Mouse (Mus musculus) stomach, postnatal 0 days (tissue): Measurements from ENCODE around the gene Slc44a1. TPM values are rescaled to one million over a fixed set of nuclear protein-coding genes. Genes with fewer than 3 reads are reported as not detected.
A peak's percentile ranks its signal among the peaks of the same experiment; 100 is the strongest.

Source experiments
- ATAC-seq: fragments of 200-750 bp; cut with Nextera tagmentation; 2 replicates; pipeline ENCODE4 v1.8.0; 2017; ENCODE audit not compliant: low FRiP score, low TSS enrichment
- DNase-seq: peaks from one replicate; pipeline ENCODE4 v3.0.0-alpha.2; 2016; ENCODE audit warnings: low spot score
- H3K27ac ChIP-seq: fragments of 300-500 bp; sonication (generic); replicated peaks from 2 replicates; pipeline ENCODE4 v1.5.1; 2014; ENCODE audit warnings: mild to moderate bottlenecking, control low read depth
- H3K27me3 ChIP-seq: fragments of 300-500 bp; sonication (generic); 2 replicates; pipeline ENCODE4 v1.6.1; 2014; ENCODE audit warnings: low read length; ENCODE audit not compliant: control insufficient read depth, insufficient read depth
- H3K36me3 ChIP-seq: fragments of 300-500 bp; sonication (generic); 2 replicates; pipeline ENCODE4 v1.6.1; 2014; ENCODE audit warnings: low read length, mixed read lengths; ENCODE audit not compliant: control insufficient read depth, insufficient read depth
- H3K4me1 ChIP-seq: fragments of 300-500 bp; sonication (generic); replicated peaks from 2 replicates; pipeline ENCODE4 v1.6.1; 2014; ENCODE audit warnings: antibody characterized with exemption; ENCODE audit not compliant: control insufficient read depth, insufficient read depth
- H3K4me2 ChIP-seq: fragments of 300-500 bp; sonication (generic); replicated peaks from 2 replicates; pipeline ENCODE4 v1.6.1; 2014; ENCODE audit warnings: low read depth, mild to moderate bottlenecking, control low read depth, moderate library complexity
- H3K4me3 ChIP-seq: fragments of 300-500 bp; sonication (generic); 2 replicates; pipeline ENCODE4 v1.5.1; 2014; ENCODE audit warnings: low read depth, low read length, control low read depth
- H3K9ac ChIP-seq: fragments of 300-500 bp; sonication (generic); 2 replicates; pipeline ENCODE4 v1.6.1; 2014; ENCODE audit warnings: mild to moderate bottlenecking, low read length, control low read depth, mixed read lengths
- H3K9me3 ChIP-seq: fragments of 300-500 bp; sonication (generic); 2 replicates; pipeline ENCODE4 v1.6.1; 2016; ENCODE audit warnings: low read length; ENCODE audit not compliant: control insufficient read depth
- CTCF ChIP-seq: IDR thresholded peaks from 2 replicates; pipeline ENCODE4 v1.5.1; 2016; ENCODE audit warnings: antibody characterized with exemption, low read depth, mild to moderate bottlenecking, moderate library complexity
- EP300 ChIP-seq: optimal IDR thresholded peaks from 2 replicates; pipeline ENCODE3; 2016; ENCODE audit warnings: antibody characterized with exemption
- WGBS: fragments of 180-500 bp; shearing (Covaris S2); extraction: QIAGEN DNeasy Blood & Tissue Kit; methylation state at CpG from one replicate; pipeline ENCODE4 v1.1.7; 2014; 5-methylcytosine and 5-hydroxymethylcytosine counted together
- polyA plus RNA-seq: library from polyadenylated mRNA; unstranded; fragments of >200 nt; fragmentation: Nextera tagmentation; extraction: Ambion mirVana; gene quantifications from 2 replicates; pipeline ENCODE4 v1.2.1, GENCODE M21; 2015

Gene Slc44a1
- polyA plus RNA-seq, 1 experiment from 2014 or later: 31.9 TPM

- Histone ChIP-seq H3K36me3 (no peaks in the 10 kb centered on the region), H3K4me2 (no peak overlapping the region), H3K9ac (no peak overlapping the region), H3K27me3 (no peaks in the 10 kb centered on the region), H3K9me3 (no peaks in the 10 kb centered on the region), H3K4me3 (no peak overlapping the region), H3K4me1 (no peaks in the 10 kb centered on the region; the same call in 1 of the 2 replicates), H3K27ac (peak overlapping the region; percentile 96)
- no peak for DNase-seq
- TF ChIP-seq EP300 (no peak), CTCF (no peak)
- 68% methylated on average over 2 of the region's 2 CpGs for WGBS
- no peak for ATAC-seq
Measured at GRCm38 (mm10) chr4:53438386-53438785, 1.8 kb upstream of the Slc44a1 start.

- Histone ChIP-seq H3K4me3 (no peak overlapping the region), H3K9ac (0 out of 2 replicates have a peak overlapping the region, but pooled peaks have one; percentile 88), H3K27ac (peak overlapping the region; percentile 96), H3K4me2 (peak overlapping the region; percentile 92), H3K4me1 (no peaks in the 10 kb centered on the region; the same call in 1 of the 2 replicates), H3K27me3 (no peaks in the 10 kb centered on the region), H3K9me3 (no peaks in the 10 kb centered on the region), H3K36me3 (no peaks in the 10 kb centered on the region)
- DNase-seq: no peak
- WGBS: 50% methylated on average over 7 of the region's 7 CpGs
- TF ChIP-seq EP300 (no peak), CTCF (no peak)
- ATAC-seq: no peak
Measured at GRCm38 (mm10) chr4:53438836-53439480, 1.3 kb upstream of the Slc44a1 start.

- Histone ChIP-seq H3K9me3 (no peaks in the 10 kb centered on the region), H3K27me3 (no peaks in the 10 kb centered on the region), H3K4me3 (peak overlapping the region; percentile 91), H3K4me2 (peak overlapping the region; percentile 92), H3K9ac (peak overlapping the region; percentile 88), H3K27ac (peak overlapping the region; percentile 96), H3K36me3 (no peaks in the 10 kb centered on the region), H3K4me1 (no peaks in the 10 kb centered on the region; the same call in 1 of the 2 replicates)
- no peak for DNase-seq
- TF ChIP-seq CTCF (no peak), EP300 (no peak)
- ATAC-seq: no peak
- WGBS: 9% methylated on average over 9 of the region's 9 CpGs
Measured at GRCm38 (mm10) chr4:53439636-53440009, 590 bp upstream of the Slc44a1 start.

GRCm38 (mm10) chr4:53440816-53441571 lies 781 bp downstream of the Slc44a1 start:
- peak overlapping the region; percentile 88 for H3K9ac ChIP-seq
- DNase-seq: peak; percentile 60
- no peak for TF ChIP-seq CTCF
- no peak for TF ChIP-seq EP300
- H3K27me3 ChIP-seq: no peaks in the 10 kb centered on the region
- H3K9me3 ChIP-seq: no peaks in the 10 kb centered on the region
- ATAC-seq: peak; percentile 45
- no peaks in the 10 kb centered on the region; the same call in 1 of the 2 replicates for H3K4me1 ChIP-seq
- H3K4me3 ChIP-seq: peak overlapping the region; percentile 91
- H3K36me3 ChIP-seq: no peaks in the 10 kb centered on the region
- under 1% methylated on average over 37 of the region's 45 CpGs for WGBS
- peak overlapping the region; percentile 96 for H3K27ac ChIP-seq
- peak overlapping the region; percentile 92 for H3K4me2 ChIP-seq

GRCm38 (mm10) chr4:53441683-53442082 lies 1.5 kb downstream of the Slc44a1 start:
- ATAC-seq: no peak
- peak overlapping the region; percentile 92 for H3K4me2 ChIP-seq
- DNase-seq: no peak
- TF ChIP-seq EP300 (no peak), CTCF (no peak)
- H3K4me3 ChIP-seq: peak overlapping the region; percentile 91; the same call in 1 of the 2 replicates
- no peaks in the 10 kb centered on the region for H3K36me3 ChIP-seq
- H3K27me3 ChIP-seq: no peaks in the 10 kb centered on the region
- 44% methylated on average over 4 of the region's 4 CpGs for WGBS
- peak overlapping the region; percentile 88; the same call in 1 of the 2 replicates for H3K9ac ChIP-seq
- H3K27ac ChIP-seq: peak overlapping the region; percentile 96; the same call in 1 of the 2 replicates
- no peaks in the 10 kb centered on the region; the same call in 1 of the 2 replicates for H3K4me1 ChIP-seq
- no peaks in the 10 kb centered on the region for H3K9me3 ChIP-seq
